Mouse (Mus musculus) neural tube, embryonic 13.5 days (tissue): Measurements from ENCODE around the gene C130032M10Rik. TPM values are rescaled to one million over a fixed set of nuclear protein-coding genes. Genes with fewer than 3 reads are reported as not detected.

Experiments
- ATAC-seq: fragments of 200-750 bp; cut with Nextera tagmentation; 2 replicates; pipeline ENCODE4 v1.8.0; 2017; ENCODE audit warnings: low read depth, mild to moderate bottlenecking, moderate TSS enrichment, moderate library complexity
- H3K27ac ChIP-seq: fragments of 300-500 bp; sonication (generic); replicated peaks from 2 replicates; pipeline ENCODE4 v1.5.1; 2015; ENCODE audit warnings: moderate library complexity, mild to moderate bottlenecking, inconsistent platforms
- H3K27me3 ChIP-seq: fragments of 300-500 bp; sonication (generic); 2 replicates; pipeline ENCODE4 v1.6.1; 2015; ENCODE audit warnings: mild to moderate bottlenecking, inconsistent platforms
- H3K36me3 ChIP-seq: fragments of 300-500 bp; sonication (generic); 2 replicates; pipeline ENCODE4 v1.6.1; 2015; ENCODE audit warnings: mild to moderate bottlenecking, inconsistent platforms
- H3K4me1 ChIP-seq: fragments of 300-500 bp; sonication (generic); replicated peaks from 2 replicates; pipeline ENCODE4 v1.6.1; 2015; ENCODE audit warnings: inconsistent platforms
- H3K4me2 ChIP-seq: fragments of 300-500 bp; sonication (generic); 2 replicates; pipeline ENCODE4 v1.6.1; 2015; ENCODE audit warnings: inconsistent platforms, mild to moderate bottlenecking, moderate library complexity
- H3K4me3 ChIP-seq: fragments of 300-500 bp; sonication (generic); 2 replicates; pipeline ENCODE4 v1.5.1; 2015; ENCODE audit warnings: mild to moderate bottlenecking, inconsistent platforms
- H3K9ac ChIP-seq: fragments of 300-500 bp; sonication (generic); 2 replicates; pipeline ENCODE4 v1.6.1; 2015; ENCODE audit warnings: moderate library complexity, mild to moderate bottlenecking, inconsistent platforms
- H3K9me3 ChIP-seq: fragments of 300-500 bp; sonication (generic); 2 replicates; pipeline ENCODE4 v1.6.1; 2016; ENCODE audit warnings: inconsistent platforms
- WGBS: fragments of 180-500 bp; shearing (Covaris S2); methylation state at CpG from one replicate; pipeline ENCODE4 v1.1.7; 2015; 5-methylcytosine and 5-hydroxymethylcytosine counted together
- polyA plus RNA-seq: library from polyadenylated mRNA; unstranded; fragments of >200 nt; fragmentation: Nextera tagmentation; extraction: Ambion mirVana; gene quantifications from 2 replicates; pipeline ENCODE4 v1.2.1, GENCODE M21; 2015

Gene C130032M10Rik
- polyA plus RNA-seq, 1 experiment from 2014 or later, result not detected

GRCm38 (mm10) chr9:114522041-114522440 is 6.5 kb downstream of the C130032M10Rik start:
- H3K4me1 ChIP-seq, result peaks cover 16% of the 10 kb centered on the region
- H3K4me2 ChIP-seq, result no peak overlapping the region
- H3K9me3 ChIP-seq, result no peaks in the 10 kb centered on the region
- no peak overlapping the region for H3K4me3 ChIP-seq
- 63% methylated on average over 5 of the region's 5 CpGs for WGBS
- ATAC-seq, result no peak
- H3K36me3 ChIP-seq, result no peaks in the 10 kb centered on the region
- no peak overlapping the region for H3K9ac ChIP-seq
- no peak overlapping the region for H3K27ac ChIP-seq
- no peaks in the 10 kb centered on the region for H3K27me3 ChIP-seq

- H3K4me3 ChIP-seq, result no peak overlapping the region
- no peaks in the 10 kb centered on the region for H3K9me3 ChIP-seq
- H3K27ac ChIP-seq, result no peak overlapping the region
- 91% methylated on average over 9 of the region's 9 CpGs for WGBS
- no peak overlapping the region for H3K9ac ChIP-seq
- H3K27me3 ChIP-seq, result no peaks in the 10 kb centered on the region
- H3K36me3 ChIP-seq, result no peaks in the 10 kb centered on the region
- H3K4me1 ChIP-seq, result peaks cover 20% of the 10 kb centered on the region
- ATAC-seq, result no peak
- H3K4me2 ChIP-seq, result no peak overlapping the region
Measured at GRCm38 (mm10) chr9:114522501-114522900, 7.0 kb downstream of the C130032M10Rik start.

- Histone ChIP-seq H3K27me3 (no peaks in the 10 kb centered on the region), H3K4me3 (no peak overlapping the region), H3K9me3 (no peaks in the 10 kb centered on the region), H3K27ac (no peak overlapping the region), H3K4me1 (peaks cover 27% of the 10 kb centered on the region), H3K36me3 (no peaks in the 10 kb centered on the region), H3K4me2 (no peak overlapping the region), H3K9ac (no peak overlapping the region)
- ATAC-seq, result no peak
- WGBS, result 94% methylated on average over 13 of the region's 15 CpGs
Measured at GRCm38 (mm10) chr9:114525073-114525633, 9.7 kb downstream of the C130032M10Rik start.

GRCm38 (mm10) chr9:114525891-114526290 is 10.4 kb downstream of the C130032M10Rik start:
- H3K4me1 ChIP-seq, result peaks cover 33% of the 10 kb centered on the region
- H3K36me3 ChIP-seq, result no peaks in the 10 kb centered on the region
- H3K9ac ChIP-seq, result no peak overlapping the region
- no peak overlapping the region for H3K4me3 ChIP-seq
- no peaks in the 10 kb centered on the region for H3K27me3 ChIP-seq
- H3K27ac ChIP-seq, result 0 out of 2 replicates have a peak overlapping the region, but pooled peaks have one; percentile 15
- peak; percentile 33; the same call in 1 of the 2 replicates for ATAC-seq
- H3K4me2 ChIP-seq, result peak overlapping the region; percentile 40
- no peaks in the 10 kb centered on the region for H3K9me3 ChIP-seq
- WGBS, result 5% methylated on average over 8 of the region's 8 CpGs

- 3% methylated on average over 8 of the region's 8 CpGs for WGBS
- H3K36me3 ChIP-seq, result no peaks in the 10 kb centered on the region
- peak overlapping the region; percentile 40 for H3K4me2 ChIP-seq
- no peak for ATAC-seq
- H3K9me3 ChIP-seq, result no peaks in the 10 kb centered on the region
- no peak overlapping the region for H3K9ac ChIP-seq
- H3K27me3 ChIP-seq, result no peaks in the 10 kb centered on the region
- H3K4me3 ChIP-seq, result 0 out of 2 replicates have a peak overlapping the region, but pooled peaks have one; percentile 6
- H3K27ac ChIP-seq, result no peak overlapping the region; the same call in 1 of the 2 replicates
- H3K4me1 ChIP-seq, result peaks cover 39% of the 10 kb centered on the region
Measured at GRCm38 (mm10) chr9:114526581-114526980, 11.1 kb downstream of the C130032M10Rik start.

GRCm38 (mm10) chr9:114527085-114527484 is 11.6 kb downstream of the C130032M10Rik start:
- no peak overlapping the region for H3K9ac ChIP-seq
- H3K27me3 ChIP-seq, result no peaks in the 10 kb centered on the region
- peak overlapping the region; percentile 6; the same call in 1 of the 2 replicates for H3K4me3 ChIP-seq
- peak; percentile 42 for ATAC-seq
- no peaks in the 10 kb centered on the region for H3K36me3 ChIP-seq
- H3K4me2 ChIP-seq, result peak overlapping the region; percentile 40
- no peak overlapping the region; the same call in 1 of the 2 replicates for H3K27ac ChIP-seq
- H3K4me1 ChIP-seq, result peaks cover 39% of the 10 kb centered on the region
- 2% methylated on average over 16 of the region's 16 CpGs for WGBS
- no peaks in the 10 kb centered on the region for H3K9me3 ChIP-seq

- Histone ChIP-seq H3K4me1 (peaks cover 39% of the 10 kb centered on the region), H3K27ac (no peak overlapping the region), H3K4me2 (no peak overlapping the region), H3K4me3 (no peak overlapping the region), H3K36me3 (no peaks in the 10 kb centered on the region), H3K9ac (no peak overlapping the region), H3K9me3 (no peaks in the 10 kb centered on the region), H3K27me3 (no peaks in the 10 kb centered on the region)
- 0 out of 2 replicates have a peak, but pooled peaks have one; percentile 30 for ATAC-seq
- 11% methylated on average over 17 of the region's 17 CpGs for WGBS
Measured at GRCm38 (mm10) chr9:114527992-114528679, 12.6 kb downstream of the C130032M10Rik start.

- H3K9ac ChIP-seq, result no peak overlapping the region
- no peak overlapping the region for H3K4me3 ChIP-seq
- WGBS, result 52% methylated on average over 9 of the region's 9 CpGs
- H3K4me2 ChIP-seq, result no peak overlapping the region
- H3K27me3 ChIP-seq, result no peaks in the 10 kb centered on the region
- H3K9me3 ChIP-seq, result no peaks in the 10 kb centered on the region
- no peak overlapping the region for H3K27ac ChIP-seq
- H3K36me3 ChIP-seq, result no peaks in the 10 kb centered on the region
- ATAC-seq, result no peak
- H3K4me1 ChIP-seq, result peaks cover 39% of the 10 kb centered on the region
Measured at GRCm38 (mm10) chr9:114528680-114529048, 13.2 kb downstream of the C130032M10Rik start.

- no peak overlapping the region for H3K4me2 ChIP-seq
- no peaks in the 10 kb centered on the region for H3K27me3 ChIP-seq
- no peaks in the 10 kb centered on the region for H3K9me3 ChIP-seq
- H3K9ac ChIP-seq, result no peak overlapping the region
- H3K4me3 ChIP-seq, result no peak overlapping the region
- H3K36me3 ChIP-seq, result no peaks in the 10 kb centered on the region
- peaks cover 30% of the 10 kb centered on the region for H3K4me1 ChIP-seq
- no peak for ATAC-seq
- WGBS, result 16% methylated on average over 11 of the region's 11 CpGs
- H3K27ac ChIP-seq, result no peak overlapping the region
Measured at GRCm38 (mm10) chr9:114531276-114531675, 15.8 kb downstream of the C130032M10Rik start.

GRCm38 (mm10) chr9:114533848-114534247 is 18.4 kb downstream of the C130032M10Rik start:
- H3K4me2 ChIP-seq, result no peak overlapping the region
- no peak overlapping the region for H3K9ac ChIP-seq
- H3K4me1 ChIP-seq, result peaks cover 21% of the 10 kb centered on the region
- H3K36me3 ChIP-seq, result no peaks in the 10 kb centered on the region
- no peaks in the 10 kb centered on the region for H3K9me3 ChIP-seq
- no peak for ATAC-seq
- H3K27me3 ChIP-seq, result no peaks in the 10 kb centered on the region
- H3K27ac ChIP-seq, result no peak overlapping the region
- H3K4me3 ChIP-seq, result no peak overlapping the region
- 80% methylated on average over 4 of the region's 4 CpGs for WGBS

GRCm38 (mm10) chr9:114534747-114535517 is 19.4 kb downstream of the C130032M10Rik start:
- Histone ChIP-seq H3K4me3 (no peak overlapping the region), H3K9me3 (no peaks in the 10 kb centered on the region), H3K36me3 (no peaks in the 10 kb centered on the region), H3K4me2 (no peak overlapping the region), H3K9ac (no peak overlapping the region), H3K27ac (no peak overlapping the region), H3K4me1 (peaks cover 25% of the 10 kb centered on the region), H3K27me3 (no peaks in the 10 kb centered on the region)
- ATAC-seq, result no peak
- 81% methylated on average over 9 of the region's 9 CpGs for WGBS

- Histone ChIP-seq H3K36me3 (no peaks in the 10 kb centered on the region), H3K9ac (no peak overlapping the region), H3K4me1 (peaks cover 13% of the 10 kb centered on the region; the same call in 1 of the 2 replicates), H3K4me3 (no peak overlapping the region), H3K9me3 (no peaks in the 10 kb centered on the region), H3K27ac (no peak overlapping the region), H3K27me3 (no peaks in the 10 kb centered on the region), H3K4me2 (no peak overlapping the region)
- ATAC-seq, result no peak
- 23% methylated on average over 2 of the region's 2 CpGs for WGBS
Measured at GRCm38 (mm10) chr9:114536628-114537027, 21.1 kb downstream of the C130032M10Rik start.
